Mouse (Mus musculus) testis, adult 2 months (tissue): ENCODE results near the gene Etl4.

Experiments used
- CTCF ChIP-seq: fragments of 200-500 bp; IDR thresholded peaks from 2 replicates; pipeline ENCODE4 v1.5.1; 2012; ENCODE audit warnings: low read depth, mild to moderate bottlenecking, inconsistent platforms, low read length, moderate library complexity; ENCODE audit not compliant: control insufficient read depth, insufficient read depth, insufficient replicate concordance
- POLR2A ChIP-seq: fragments of 200-500 bp; IDR thresholded peaks from 2 replicates; pipeline ENCODE4 v1.6.1; 2012; ENCODE audit warnings: low read depth, mild to moderate bottlenecking, inconsistent platforms, low read length, moderate library complexity; ENCODE audit not compliant: control insufficient read depth

GRCm38 (mm10) chr2:20747723-20748122 is 838.1 kb downstream of the Etl4 start:
- TF ChIP-seq CTCF: no peak
- no peak for TF ChIP-seq POLR2A
